Mouse (Mus musculus) layer of hippocampus, adult 8-10 months (tissue): Measurements from ENCODE around the gene Zscan4c. TPM values are rescaled to one million over a fixed set of nuclear protein-coding genes. Genes with fewer than 3 reads are reported as not detected.
"Not testable (repeated sequence)": the region's sequence is repeated elsewhere in the genome, so short reads cannot be mapped to it uniquely, and the experiment has no call there.

Experiments
- DNase-seq, 2 experiments: peaks; one replicate each; pipeline ENCODE4 v3.0.0; 2022; ENCODE audit warnings: low spot score in 2 of 2
- microRNA-seq, 2 experiments: library from miRNA; unstranded; fragments of <30 nt; microRNA quantifications; one replicate each; pipeline ENCODE4 v1.2.0; 2022
- total RNA-seq, 4 experiments: library from RNA; stranded (reverse); gene quantifications; 2 replicates each; pipeline ENCODE4 v1.2.4; 2022

Gene Zscan4c
- not detected for total RNA-seq

- DNase-seq, result not testable (repeated sequence)
Measured at GRCm38 (mm10) chr7:11005445-11005844, at the start of gene Zscan4c. Zscan4c (plus strand) TSS chr7:11005745.

Small RNAs within 50 kb of the gene (microRNA-seq; reads per million reads assigned to microRNA genes)
- gene Mir297-1, result 0 reads per million in 2 experiments

Other genes with a start within 250 kb of the Zscan4c start
- not detected for gene Zscan4b, start 100.7 kb upstream of the Zscan4c start, total RNA-seq
- gene Zscan4-ps1, start 63.9 kb downstream of the Zscan4c start, total RNA-seq, result not detected
- not detected for gene Zscan4d, start 160.4 kb downstream of the Zscan4c start, total RNA-seq